Mouse (Mus musculus): ENCODE data around the gene Sncg.

The Sncg gene

GRCm38 (mm10) chr14:34339446-34339845 lies 35.1 kb downstream of the Sncg start:
- no peak for DNase-seq (ENCODE audit: low spot score)

GRCm38 (mm10) chr14:34332476-34332875 lies 42.1 kb downstream of the Sncg start:
- DNase-seq (ENCODE audit: low spot score): no peak

GRCm38 (mm10) chr14:34331886-34332285 lies 42.7 kb downstream of the Sncg start:
- no peak for DNase-seq (ENCODE audit: low spot score)

DNA sequence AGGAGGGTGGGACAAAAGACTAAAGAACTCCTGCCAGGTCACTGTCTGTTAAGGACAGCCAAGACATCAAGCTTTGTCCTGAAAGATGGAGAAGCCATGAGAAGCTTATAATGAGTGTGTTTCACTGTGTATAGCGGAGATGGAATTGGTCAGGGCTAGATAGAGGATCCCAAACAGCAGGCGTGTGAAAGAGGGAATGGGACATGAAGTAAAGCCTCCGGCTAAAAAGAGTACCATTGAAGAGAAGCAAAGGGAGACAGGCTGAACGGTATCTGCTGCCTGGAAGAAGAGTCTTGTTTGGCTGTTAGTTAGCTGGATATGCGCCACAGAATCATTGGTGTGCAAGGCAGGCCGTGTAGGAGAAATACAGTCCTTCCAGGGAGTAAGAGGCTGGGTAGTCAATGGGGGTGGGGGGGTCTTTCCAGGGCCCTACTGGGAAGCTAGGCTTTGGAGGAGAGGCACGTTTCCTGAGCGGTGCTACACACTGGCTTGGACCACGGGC lies 43.9 kb downstream of the Sncg start:
- no peak for DNase-seq (ENCODE audit: low spot score)

DNA sequence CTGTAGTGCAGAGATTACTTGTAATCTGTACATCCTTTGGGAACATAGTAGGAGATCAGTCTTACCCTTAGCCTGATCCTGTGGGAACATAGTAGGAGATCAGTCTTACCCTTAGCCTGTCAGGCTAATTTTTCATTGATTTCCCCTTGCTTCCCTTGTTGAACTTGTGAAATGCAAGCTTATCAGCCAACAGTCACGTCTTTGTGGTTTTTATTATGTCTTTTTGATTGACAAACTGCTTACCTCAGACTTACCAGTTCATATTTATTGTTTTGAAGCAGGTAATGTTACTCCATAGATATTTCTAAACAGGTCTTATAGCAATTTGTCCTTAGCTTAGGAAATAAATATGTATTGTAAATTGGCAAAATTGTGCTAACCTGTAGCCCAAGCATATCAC lies 47.0 kb downstream of the Sncg start:
- DNase-seq (ENCODE audit: low spot score): no peak

DNA sequence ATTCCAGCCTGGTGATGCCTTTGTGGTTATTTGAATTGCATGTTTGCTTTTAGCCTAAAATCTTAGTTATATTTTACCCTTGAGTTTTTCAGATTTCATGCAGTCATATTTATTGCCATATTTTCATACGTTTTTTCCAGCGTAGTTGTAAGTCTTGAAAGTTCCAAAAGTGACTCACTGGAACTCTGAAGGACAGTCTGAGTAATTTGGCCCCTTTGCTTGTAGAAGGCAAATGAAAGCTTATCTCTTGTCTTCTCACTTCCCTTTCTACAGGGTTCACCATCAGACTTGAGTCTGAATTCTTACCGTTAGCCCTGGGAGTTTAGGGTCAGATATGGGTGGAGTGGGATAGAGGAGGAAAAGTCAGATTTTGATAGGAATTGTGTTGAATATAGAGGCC lies 48.0 kb downstream of the Sncg start:
- DNase-seq (ENCODE audit: low spot score): no peak

- no peak for DNase-seq (ENCODE audit: low spot score)
Observed at GRCm38 (mm10) chr14:34323576-34324085, 51.0 kb downstream of the Sncg start.
